Mouse (Mus musculus): Measurements from ENCODE around the gene Elobl.

DNA sequence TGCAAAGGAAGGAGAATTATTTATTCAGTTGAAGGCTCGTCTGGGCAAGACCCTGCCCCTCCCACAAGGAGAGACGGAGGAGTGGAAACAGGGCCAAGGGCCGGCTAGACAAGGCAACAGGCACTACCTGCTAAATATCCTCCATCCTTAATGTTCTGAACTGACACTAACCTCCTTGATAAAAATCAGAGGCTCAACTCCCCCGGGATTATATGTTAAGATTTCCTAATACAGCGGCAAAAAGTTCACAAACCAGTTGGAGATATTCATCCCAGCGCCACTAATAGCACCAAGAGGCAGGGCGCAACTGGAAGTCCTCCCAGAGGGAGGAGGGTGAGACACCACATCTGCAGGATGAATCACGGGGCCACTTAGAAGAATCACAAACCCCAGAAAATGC is 17.8 kb downstream of the Elobl start:
- TF ChIP-seq CTCF (IDR thresholded peaks at IDR 0.05; ENCODE audit: low read depth, low read length): no peak
- TF ChIP-seq GATA1 (IDR thresholded peaks at IDR 0.05; ENCODE audit: borderline replicate concordance, low read length): no peak
- no peak for TF ChIP-seq TAL1 (conservative IDR thresholded peaks at IDR 0.05; ENCODE audit: low read depth, low read length)
- TF ChIP-seq POLR2AphosphoS5 (IDR thresholded peaks at IDR 0.05; ENCODE audit: insufficient replicate concordance, low read depth, low read length): no peak
